Mouse (Mus musculus) neural tube, embryonic 15.5 days (tissue): ENCODE measurements at regions not wholly inside any gene's neighbourhood (a gene's known extent, or its start where the extent isn't known, plus 50 kb on each side); places are given as distances from the start of the nearest gene placed in this dataset.

Source experiments
- ATAC-seq: fragments of 200-750 bp; cut with Nextera tagmentation; 2 replicates; pipeline ENCODE4 v1.8.0; 2017; ENCODE audit warnings: mild to moderate bottlenecking, moderate TSS enrichment, moderate library complexity; ENCODE audit not compliant: low FRiP score
- H3K27ac ChIP-seq: fragments of 300-500 bp; sonication (generic); replicated peaks from 2 replicates; pipeline ENCODE4 v1.5.1; 2015; ENCODE audit warnings: mild to moderate bottlenecking, inconsistent platforms
- H3K27me3 ChIP-seq: fragments of 300-500 bp; sonication (generic); replicated peaks from 2 replicates; pipeline ENCODE4 v1.6.1; 2015; ENCODE audit warnings: inconsistent platforms
- H3K36me3 ChIP-seq: fragments of 300-500 bp; sonication (generic); 2 replicates; pipeline ENCODE4 v1.6.1; 2015; ENCODE audit warnings: inconsistent platforms
- H3K4me1 ChIP-seq: fragments of 300-500 bp; sonication (generic); 2 replicates; pipeline ENCODE4 v1.6.1; 2015; ENCODE audit warnings: inconsistent platforms
- H3K4me2 ChIP-seq: fragments of 300-500 bp; sonication (generic); 2 replicates; pipeline ENCODE4 v1.6.1; 2015; ENCODE audit warnings: inconsistent platforms, mild to moderate bottlenecking, moderate library complexity
- H3K4me3 ChIP-seq: fragments of 300-500 bp; sonication (generic); replicated peaks from 2 replicates; pipeline ENCODE4 v1.5.1; 2015; ENCODE audit warnings: mild to moderate bottlenecking, inconsistent platforms
- H3K9ac ChIP-seq: fragments of 300-500 bp; sonication (generic); replicated peaks from 2 replicates; pipeline ENCODE4 v1.6.1; 2015; ENCODE audit warnings: mild to moderate bottlenecking, inconsistent platforms
- H3K9me3 ChIP-seq: fragments of 300-500 bp; sonication (generic); replicated peaks from 2 replicates; pipeline ENCODE4 v1.6.1; 2016; ENCODE audit warnings: inconsistent platforms
- WGBS: fragments of 180-500 bp; shearing (Covaris S2); methylation state at CpG from one replicate; pipeline ENCODE4 v1.1.7; 2015; ENCODE audit warnings: mixed read lengths; 5-methylcytosine and 5-hydroxymethylcytosine counted together

DNA sequence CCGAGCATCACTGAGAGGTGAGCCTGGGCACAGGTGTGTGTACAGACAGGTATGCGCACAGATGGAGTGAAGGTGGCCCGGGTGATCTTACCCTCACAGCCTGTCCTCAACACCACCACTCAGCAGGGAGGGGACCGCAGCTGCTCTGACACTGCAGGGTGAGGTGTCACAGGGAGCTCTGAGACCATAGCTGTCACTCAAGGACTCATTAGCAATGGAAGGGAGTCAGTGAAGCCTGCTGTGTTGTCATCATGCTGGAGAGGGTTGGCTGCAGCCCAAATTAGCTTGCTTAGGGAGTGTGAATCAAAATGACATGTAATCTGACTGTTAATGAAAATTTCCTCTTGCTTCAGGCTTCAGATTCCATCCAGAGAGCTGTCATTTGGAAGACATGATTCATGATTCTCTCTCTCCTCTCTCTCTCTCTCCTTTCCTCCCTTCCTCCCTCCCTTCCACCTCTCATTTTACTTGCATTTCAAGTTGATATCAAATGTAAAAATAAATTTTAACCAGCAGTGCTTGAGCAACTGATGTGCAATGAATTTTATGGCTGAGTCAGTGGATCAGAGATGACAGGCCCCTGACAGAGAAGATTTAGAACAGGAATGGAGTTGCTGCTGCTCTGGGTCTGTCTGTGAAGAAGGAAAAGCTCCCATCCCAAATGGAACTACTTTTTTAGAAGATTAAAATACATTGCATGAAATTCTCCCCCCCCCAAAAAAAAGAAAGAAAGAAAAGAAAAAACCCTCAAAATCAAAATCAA lies 496.5 kb downstream of the Dcdc2c start:
- Histone ChIP-seq H3K4me3 (no peak overlapping the region), H3K27me3 (no peaks in the 10 kb centered on the region), H3K9ac (no peak overlapping the region), H3K27ac (peak overlapping the region; percentile 51), H3K36me3 (no peaks in the 10 kb centered on the region), H3K9me3 (no peaks in the 10 kb centered on the region), H3K4me2 (no peak overlapping the region), H3K4me1 (peaks cover 8% of the 10 kb centered on the region)
- ATAC-seq = peak; percentile 84
- WGBS = 22% methylated on average over 4 of the region's 4 CpGs

DNA sequence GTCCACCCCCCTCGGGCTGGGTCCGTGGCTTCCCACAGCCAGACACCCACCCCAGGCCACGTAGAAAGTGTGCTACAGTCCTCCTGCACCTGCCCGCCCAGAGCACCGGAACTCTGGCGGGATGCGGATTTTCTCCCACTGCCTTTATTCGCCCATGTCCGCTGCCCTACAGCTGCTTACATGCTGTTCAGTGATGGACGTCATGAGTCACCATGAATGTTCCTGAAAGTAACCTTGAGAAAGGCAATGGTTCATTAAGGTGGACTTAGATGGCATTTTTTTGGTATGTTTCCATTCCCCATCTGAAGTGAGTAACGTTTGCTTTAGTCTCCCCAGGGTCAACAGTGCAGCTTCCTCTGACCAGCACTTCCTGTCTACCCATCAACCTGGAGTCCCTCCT lies 497.8 kb downstream of the Dcdc2c start:
- H3K27me3 ChIP-seq = no peaks in the 10 kb centered on the region
- H3K36me3 ChIP-seq = no peaks in the 10 kb centered on the region
- no peak overlapping the region for H3K9ac ChIP-seq
- H3K4me2 ChIP-seq = no peak overlapping the region
- ATAC-seq = no peak
- peaks cover 8% of the 10 kb centered on the region for H3K4me1 ChIP-seq
- no peak overlapping the region for H3K4me3 ChIP-seq
- no peak overlapping the region for H3K27ac ChIP-seq
- 95% methylated on average over 11 of the region's 11 CpGs for WGBS
- H3K9me3 ChIP-seq = no peaks in the 10 kb centered on the region

DNA sequence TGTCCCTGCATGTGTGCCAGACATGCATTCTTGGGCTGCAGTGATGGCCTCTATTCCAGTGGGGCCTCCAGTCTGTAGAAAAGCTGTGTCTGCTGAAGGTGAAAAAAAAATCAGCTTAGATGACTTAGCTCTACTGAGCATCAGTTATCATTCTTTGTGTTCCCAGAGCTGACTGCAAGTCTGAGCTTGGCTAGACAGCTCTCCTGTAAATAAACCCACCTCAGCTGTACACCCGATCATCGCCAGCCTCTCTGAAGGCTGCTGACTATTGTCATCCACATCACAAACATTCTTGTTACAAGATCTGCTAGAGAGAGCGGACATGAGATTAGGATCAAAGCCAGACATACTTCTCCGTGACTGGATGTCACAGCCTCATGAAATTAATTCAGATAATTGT lies 504.2 kb downstream of the Dcdc2c start:
- no peaks in the 10 kb centered on the region for H3K27me3 ChIP-seq
- H3K4me2 ChIP-seq = no peak overlapping the region
- H3K27ac ChIP-seq = no peak overlapping the region
- no peak overlapping the region for H3K4me3 ChIP-seq
- ATAC-seq = no peak
- 74% methylated on average over 4 of the region's 4 CpGs for WGBS
- H3K4me1 ChIP-seq = no peaks in the 10 kb centered on the region
- no peaks in the 10 kb centered on the region for H3K9me3 ChIP-seq
- no peaks in the 10 kb centered on the region for H3K36me3 ChIP-seq
- H3K9ac ChIP-seq = no peak overlapping the region

DNA sequence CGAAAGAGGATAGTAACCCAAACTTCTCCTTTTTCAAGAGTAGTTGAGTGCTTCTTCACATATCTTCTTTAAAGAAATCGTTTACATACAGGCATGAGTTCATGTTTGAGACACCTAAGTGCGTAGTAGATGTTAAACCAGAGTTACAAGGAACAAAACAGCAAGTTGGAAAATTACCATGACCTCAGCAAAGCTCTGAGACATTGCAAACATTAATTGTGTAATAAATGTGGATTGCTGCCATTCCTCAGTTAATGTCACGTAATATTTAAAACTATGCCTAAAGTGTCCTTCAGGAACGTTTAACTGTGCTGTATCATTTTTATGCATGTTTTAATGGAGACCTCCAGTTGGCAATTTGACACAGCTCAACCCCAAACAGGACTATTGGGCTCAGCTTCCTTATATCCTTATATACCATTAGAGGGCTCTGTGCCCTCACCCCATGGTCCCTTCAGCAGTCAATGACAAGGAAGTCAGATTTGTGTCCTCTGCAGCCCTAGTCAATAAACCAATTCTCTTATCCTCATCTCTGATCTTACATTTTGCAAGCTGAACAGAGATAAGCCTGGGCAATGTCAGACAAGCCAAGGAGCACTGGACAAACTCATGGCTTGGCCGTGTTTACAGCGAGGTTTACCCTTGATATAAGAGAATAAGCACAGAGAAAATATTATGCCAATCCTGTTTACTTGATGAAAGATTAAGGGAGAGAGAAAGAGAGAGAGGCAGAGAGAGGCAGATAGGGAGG lies 513.9 kb downstream of the Dcdc2c start:
- Histone ChIP-seq H3K36me3 (no peaks in the 10 kb centered on the region), H3K27me3 (no peaks in the 10 kb centered on the region), H3K4me3 (no peak overlapping the region), H3K4me1 (no peaks in the 10 kb centered on the region), H3K4me2 (no peak overlapping the region), H3K27ac (no peak overlapping the region), H3K9ac (no peak overlapping the region), H3K9me3 (no peaks in the 10 kb centered on the region)
- no peak for ATAC-seq
- WGBS = 70% methylated on average over 7 of the region's 7 CpGs

DNA sequence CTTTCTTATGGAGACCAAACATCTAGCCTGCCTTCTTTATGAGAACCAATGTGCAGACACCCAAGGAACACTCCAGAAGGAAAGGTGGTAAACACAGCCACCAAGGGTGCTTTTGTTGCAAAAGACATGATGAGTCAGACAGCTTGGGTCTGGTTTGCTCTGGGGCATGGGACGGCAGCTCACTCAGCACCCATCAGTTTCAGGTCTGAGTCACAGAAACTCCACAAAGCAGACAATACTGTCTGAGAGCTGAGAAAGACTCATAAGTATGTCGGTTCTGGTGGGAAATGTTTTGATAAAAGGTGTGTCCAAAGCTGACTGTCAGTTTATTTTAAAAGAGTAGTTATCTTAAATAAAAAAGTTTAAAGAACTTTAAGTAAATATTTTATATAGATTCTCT lies 553.0 kb downstream of the Dcdc2c start:
- Histone ChIP-seq H3K4me3 (no peak overlapping the region), H3K9ac (no peak overlapping the region), H3K4me2 (no peak overlapping the region), H3K4me1 (no peaks in the 10 kb centered on the region), H3K9me3 (no peaks in the 10 kb centered on the region), H3K27ac (no peak overlapping the region), H3K36me3 (no peaks in the 10 kb centered on the region), H3K27me3 (no peaks in the 10 kb centered on the region)
- WGBS = 86% methylated on average over 2 of the region's 2 CpGs
- ATAC-seq = no peak

DNA sequence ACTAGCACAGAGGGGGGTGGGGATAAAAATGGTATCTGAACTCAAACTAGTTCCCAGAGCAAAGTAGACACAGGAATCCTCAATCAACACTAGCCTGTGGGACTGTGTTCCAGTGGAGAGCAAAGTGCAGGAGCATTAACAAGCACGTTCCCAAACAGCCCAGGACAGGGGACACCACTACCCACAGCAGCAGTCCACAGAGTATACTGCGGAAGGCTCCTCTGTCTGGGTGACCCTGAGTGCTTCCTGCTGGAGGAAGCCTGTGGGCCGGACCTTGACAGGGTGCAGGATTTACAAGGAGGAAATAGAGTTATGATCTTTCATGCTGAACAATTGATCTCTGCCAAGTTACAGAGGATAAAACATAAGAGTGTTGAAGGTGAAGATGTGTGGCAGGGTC lies 560.0 kb downstream of the Dcdc2c start:
- Histone ChIP-seq H3K27ac (no peak overlapping the region), H3K9me3 (no peaks in the 10 kb centered on the region), H3K4me2 (no peak overlapping the region), H3K4me1 (no peaks in the 10 kb centered on the region), H3K4me3 (no peak overlapping the region), H3K9ac (no peak overlapping the region), H3K27me3 (no peaks in the 10 kb centered on the region), H3K36me3 (no peaks in the 10 kb centered on the region)
- no peak for ATAC-seq
- WGBS = 88% methylated on average over 3 of the region's 3 CpGs

DNA sequence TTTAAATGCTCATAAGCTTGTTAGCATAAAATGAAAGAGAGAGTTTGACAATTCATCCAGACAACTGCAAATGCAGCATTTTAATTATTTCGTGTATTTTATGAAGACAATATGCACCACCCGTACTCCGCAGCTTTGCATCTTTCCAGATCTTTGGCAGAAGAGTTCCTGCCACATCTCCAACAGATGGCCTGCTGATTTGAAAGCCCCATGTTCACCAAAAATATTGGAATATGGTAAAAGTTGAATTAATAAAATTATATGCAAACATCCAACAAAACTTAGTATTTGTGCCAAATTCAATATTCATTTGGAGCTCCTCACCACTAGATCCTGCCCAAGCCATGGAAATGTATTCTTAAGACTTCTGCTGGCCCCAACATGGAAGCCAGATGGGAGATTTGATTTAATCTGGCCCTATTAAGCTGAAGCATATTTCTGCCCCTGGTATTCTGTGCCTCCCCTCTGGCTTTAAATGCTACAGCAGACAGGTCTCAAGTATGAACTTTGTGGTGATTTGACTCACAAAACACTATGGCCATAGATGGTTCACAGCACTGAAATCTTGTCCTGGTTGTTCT lies 567.8 kb downstream of the Dcdc2c start:
- WGBS = 86% methylated on average over 3 of the region's 3 CpGs
- Histone ChIP-seq H3K9ac (no peak overlapping the region), H3K27ac (no peak overlapping the region), H3K27me3 (no peaks in the 10 kb centered on the region), H3K4me3 (no peak overlapping the region), H3K9me3 (no peaks in the 10 kb centered on the region), H3K4me2 (no peak overlapping the region), H3K4me1 (0 out of 2 replicates have a peak, but pooled peaks cover 13% of the 10 kb centered on the region), H3K36me3 (no peaks in the 10 kb centered on the region)
- no peak for ATAC-seq

DNA sequence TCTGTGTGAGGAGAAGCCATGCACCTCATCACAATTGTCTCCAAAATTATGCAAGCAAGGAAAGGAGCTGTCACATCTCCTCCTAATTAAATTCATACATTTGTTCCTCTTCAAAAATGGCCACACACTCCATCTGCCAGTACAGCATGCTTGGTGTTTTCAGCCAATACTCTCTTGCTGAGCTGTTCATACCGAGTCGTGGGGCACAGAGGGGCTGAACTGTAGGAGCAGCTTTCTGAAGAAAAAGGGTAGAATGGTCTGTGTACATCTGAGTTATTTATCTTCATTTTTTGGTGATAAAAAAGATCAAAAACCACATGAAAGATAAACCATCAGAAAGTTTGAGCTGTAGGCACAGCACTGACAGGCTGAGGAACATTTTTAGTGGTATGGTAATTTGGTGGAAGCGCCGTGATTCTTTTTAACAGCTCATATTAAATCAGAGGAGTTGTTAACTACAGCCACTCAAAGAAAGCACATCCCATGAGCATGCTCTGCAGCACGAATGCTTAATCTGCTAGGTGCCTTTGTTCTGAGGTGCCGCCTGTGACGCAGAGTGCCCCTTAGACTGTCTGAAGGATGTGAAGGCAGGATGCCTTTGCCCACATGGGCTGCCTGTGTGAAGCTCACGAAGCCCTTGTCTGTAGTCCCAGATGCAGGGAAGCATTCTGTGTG lies 573.8 kb downstream of the Dcdc2c start:
- Histone ChIP-seq H3K4me3 (no peak overlapping the region), H3K27ac (0 out of 2 replicates have a peak overlapping the region, but pooled peaks have one; percentile 42), H3K4me1 (peaks cover 30% of the 10 kb centered on the region), H3K9ac (no peak overlapping the region), H3K4me2 (no peak overlapping the region), H3K36me3 (no peaks in the 10 kb centered on the region), H3K27me3 (no peaks in the 10 kb centered on the region), H3K9me3 (no peaks in the 10 kb centered on the region)
- 18% methylated on average over 8 of the region's 8 CpGs for WGBS
- ATAC-seq = no peak

DNA sequence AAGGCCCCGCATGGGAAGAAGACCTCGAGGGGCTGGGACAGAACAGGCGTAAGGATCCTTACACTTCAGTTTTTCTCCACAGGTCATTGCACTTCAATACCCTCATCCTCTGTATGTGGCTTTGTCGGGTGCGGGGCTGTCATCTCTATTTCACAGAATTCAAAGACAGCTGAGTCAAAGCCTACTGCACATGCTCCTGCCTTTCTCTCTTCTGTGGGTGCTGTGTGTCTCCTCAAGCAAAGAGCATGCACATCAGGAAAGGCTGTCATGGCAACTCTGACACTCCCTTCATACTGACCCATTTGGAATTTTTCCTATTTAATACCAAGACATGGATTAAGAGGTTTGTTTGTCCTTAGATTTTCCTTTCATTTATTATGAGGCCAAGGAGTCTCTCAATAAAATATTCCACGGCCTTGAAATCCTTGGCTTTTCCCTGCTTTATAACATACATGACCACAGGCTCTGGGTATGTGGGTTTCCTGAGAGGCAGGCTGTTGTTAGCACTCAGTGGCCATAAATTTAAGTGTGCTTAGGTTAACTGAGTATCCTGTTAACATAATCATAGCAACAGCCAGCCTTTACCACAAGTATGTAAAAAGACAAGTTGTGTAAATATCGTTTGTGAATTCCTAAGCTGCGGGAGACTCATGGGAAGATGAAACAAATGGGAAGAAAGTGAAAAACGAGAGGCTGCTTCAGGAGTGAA lies 574.5 kb downstream of the Dcdc2c start:
- Histone ChIP-seq H3K4me3 (no peak overlapping the region), H3K4me2 (no peak overlapping the region), H3K27me3 (no peaks in the 10 kb centered on the region), H3K9ac (no peak overlapping the region), H3K36me3 (no peaks in the 10 kb centered on the region), H3K4me1 (peaks cover 30% of the 10 kb centered on the region), H3K27ac (no peak overlapping the region), H3K9me3 (no peaks in the 10 kb centered on the region)
- 47% methylated on average over 9 of the region's 9 CpGs for WGBS
- no peak for ATAC-seq

DNA sequence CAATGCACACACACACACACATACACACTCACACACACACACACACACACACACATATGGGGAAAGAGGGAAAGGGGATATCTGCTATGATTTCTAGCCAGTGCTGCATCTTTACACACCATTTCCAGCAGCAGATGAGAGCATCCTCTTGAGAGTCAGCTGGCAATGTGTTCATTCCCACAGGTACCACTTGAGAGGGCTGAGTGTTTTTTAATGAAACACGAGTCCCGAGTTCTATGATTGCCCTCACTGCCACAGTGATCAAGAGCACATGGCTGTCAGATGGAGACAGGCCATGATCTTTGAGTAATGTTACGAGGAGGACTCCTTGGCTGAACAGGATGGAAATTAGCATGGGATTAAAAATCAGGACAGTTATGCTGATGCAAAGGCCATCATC lies 589.3 kb downstream of the Dcdc2c start:
- 29% methylated on average over 3 of the region's 3 CpGs for WGBS
- no peak overlapping the region for H3K4me2 ChIP-seq

DNA sequence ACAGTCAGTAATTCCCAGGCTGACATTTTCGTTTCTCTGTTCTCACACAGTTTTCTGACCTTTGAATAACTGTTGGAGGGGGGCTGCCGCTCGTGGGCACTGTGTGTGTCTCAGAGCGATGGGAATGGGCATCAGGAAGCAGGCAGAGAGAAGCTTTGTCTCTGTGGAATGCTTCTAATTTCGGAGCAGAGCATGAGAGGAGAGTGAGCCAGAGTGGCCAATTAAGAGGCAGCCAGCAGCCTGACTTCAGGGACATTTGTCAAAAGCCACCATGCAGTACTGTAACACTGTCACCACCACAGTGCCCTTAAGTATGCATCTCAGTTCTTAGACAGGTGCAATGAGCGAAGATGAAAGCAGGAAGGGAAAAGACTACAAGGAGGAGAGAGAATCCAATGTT lies 592.1 kb downstream of the Dcdc2c start:
- Histone ChIP-seq H3K27ac (0 out of 2 replicates have a peak overlapping the region, but pooled peaks have one; percentile 5), H3K36me3 (no peaks in the 10 kb centered on the region), H3K4me3 (no peak overlapping the region), H3K27me3 (no peaks in the 10 kb centered on the region), H3K4me2 (no peak overlapping the region), H3K4me1 (peaks cover 16% of the 10 kb centered on the region), H3K9me3 (no peaks in the 10 kb centered on the region), H3K9ac (no peak overlapping the region)
- ATAC-seq = no peak; the same call in 1 of the 2 replicates
- WGBS = 26% methylated on average over 6 of the region's 6 CpGs

More for the DNA sequence above, 589.3 kb downstream of the Dcdc2c start:
- Histone ChIP-seq H3K9me3 (no peaks in the 10 kb centered on the region), H3K27me3 (no peaks in the 10 kb centered on the region), H3K27ac (no peak overlapping the region), H3K9ac (no peak overlapping the region), H3K4me3 (no peak overlapping the region), H3K4me1 (peaks cover 16% of the 10 kb centered on the region), H3K36me3 (no peaks in the 10 kb centered on the region)
- ATAC-seq = no peak
